Mouse (Mus musculus) gonadal fat pad, adult 2 months (tissue): ENCODE measurements around the gene Arpp21. TPM values are rescaled to one million over a fixed set of nuclear protein-coding genes. Genes with fewer than 3 reads are reported as not detected.

ENCODE experiments used
- DNase-seq: peaks from one replicate; pipeline ENCODE4 v3.0.0-alpha.2; 2012; ENCODE audit warnings: low read depth
- polyA plus RNA-seq: library from polyadenylated mRNA; depleted of rRNA; stranded (reverse); fragments of >200 nt; gene quantifications from 2 replicates; pipeline ENCODE4 v1.2.3, GENCODE M21; 2012; rRNA removed

Arpp21 gene
- polyA plus RNA-seq = not detected in 2 replicates

DNA sequence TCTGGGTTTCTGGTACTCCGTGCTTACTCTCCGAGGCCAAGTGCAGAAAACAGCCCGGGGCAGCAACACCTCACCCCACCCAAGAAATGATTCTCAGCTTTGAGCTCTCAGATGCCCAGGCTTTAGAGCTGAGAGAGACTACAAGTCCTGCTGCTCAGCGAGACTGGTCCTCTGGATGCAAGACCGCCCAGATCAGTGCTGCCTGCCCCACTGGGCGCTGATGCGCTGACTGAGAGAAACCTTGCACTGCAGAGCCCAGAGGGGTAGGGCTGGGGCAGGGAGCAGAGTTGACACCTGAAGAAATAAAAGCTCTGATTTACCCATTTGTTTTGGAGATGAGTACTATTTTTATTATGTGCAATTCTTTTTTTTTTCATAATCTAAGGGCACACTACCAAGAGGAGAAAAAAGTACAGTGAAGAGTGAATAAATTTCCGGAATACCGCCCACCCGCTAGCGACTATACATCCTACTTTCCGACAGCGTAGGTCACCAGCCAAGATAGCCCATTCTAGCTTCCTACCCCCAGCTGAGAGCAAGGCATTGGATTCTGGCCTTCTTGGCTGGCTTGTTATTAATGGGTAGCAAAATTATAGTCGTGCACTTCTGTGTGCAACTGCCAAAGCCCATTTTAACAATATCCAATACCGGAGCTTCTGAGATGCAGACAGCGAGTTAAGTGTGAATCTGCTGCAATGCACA lies at the start of gene Arpp21:
TSS of gene Arpp21 (minus strand) at position 243 of the 702 bp plus-strand sequence.
- DNase-seq = no peak

DNA sequence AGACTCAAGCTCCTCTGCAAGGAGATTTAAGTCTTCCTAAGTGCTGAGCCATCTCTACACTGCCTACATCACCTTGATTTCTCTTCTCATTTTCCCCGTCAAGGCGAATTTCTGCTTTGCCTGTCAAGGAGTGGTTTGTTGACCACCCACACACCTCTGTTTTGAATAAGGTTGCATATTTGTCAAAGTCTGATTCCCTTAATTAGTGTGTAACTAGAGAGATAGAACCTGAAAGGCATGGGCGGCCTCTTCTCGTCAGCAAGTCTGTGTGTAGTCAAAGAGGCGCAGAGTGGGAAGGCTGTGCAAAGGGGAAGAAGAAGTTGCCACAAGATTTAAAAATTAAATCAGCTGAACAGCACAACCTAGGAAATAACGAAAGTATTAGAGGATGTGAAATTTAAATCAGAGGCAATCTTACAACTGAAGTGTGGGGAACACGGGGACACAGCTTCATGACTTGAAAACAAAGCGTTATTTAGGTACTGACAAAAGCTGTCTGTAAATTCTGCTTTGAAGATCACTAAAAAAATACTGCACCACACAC lies 36.8 kb upstream of the Arpp21 start:
- no peak for DNase-seq

DNA sequence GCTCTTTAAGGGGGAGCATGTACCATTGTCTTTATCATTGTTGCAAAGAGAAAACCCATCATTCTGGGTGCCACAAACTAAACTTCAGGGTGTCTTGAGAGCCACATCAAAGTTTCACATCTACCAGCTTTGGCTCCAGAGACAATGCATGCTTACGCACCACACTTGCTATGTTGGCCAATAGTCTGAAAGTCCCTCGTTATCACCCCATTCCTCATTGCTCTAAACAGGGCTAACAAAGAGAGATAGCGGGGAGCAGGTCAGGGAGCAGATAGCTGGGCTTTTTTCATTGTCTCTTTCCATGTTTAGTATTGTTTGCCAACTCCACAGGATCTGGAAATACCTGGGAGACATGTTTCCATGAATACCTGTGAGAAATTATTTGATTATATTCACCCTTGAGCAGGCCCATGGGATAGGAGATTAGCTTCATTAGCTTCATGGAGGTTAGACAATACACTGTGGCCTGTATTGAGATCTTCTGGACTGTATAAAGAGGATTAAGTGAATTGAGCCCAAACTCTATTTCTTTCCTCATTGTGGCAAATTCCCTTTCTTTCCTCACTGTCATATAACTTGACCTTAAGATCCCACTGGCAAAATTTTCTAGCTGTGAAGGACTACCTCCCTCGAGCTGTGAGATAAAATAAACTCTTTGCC lies 29.4 kb upstream of the Arpp21 start:
- DNase-seq = no peak

DNA sequence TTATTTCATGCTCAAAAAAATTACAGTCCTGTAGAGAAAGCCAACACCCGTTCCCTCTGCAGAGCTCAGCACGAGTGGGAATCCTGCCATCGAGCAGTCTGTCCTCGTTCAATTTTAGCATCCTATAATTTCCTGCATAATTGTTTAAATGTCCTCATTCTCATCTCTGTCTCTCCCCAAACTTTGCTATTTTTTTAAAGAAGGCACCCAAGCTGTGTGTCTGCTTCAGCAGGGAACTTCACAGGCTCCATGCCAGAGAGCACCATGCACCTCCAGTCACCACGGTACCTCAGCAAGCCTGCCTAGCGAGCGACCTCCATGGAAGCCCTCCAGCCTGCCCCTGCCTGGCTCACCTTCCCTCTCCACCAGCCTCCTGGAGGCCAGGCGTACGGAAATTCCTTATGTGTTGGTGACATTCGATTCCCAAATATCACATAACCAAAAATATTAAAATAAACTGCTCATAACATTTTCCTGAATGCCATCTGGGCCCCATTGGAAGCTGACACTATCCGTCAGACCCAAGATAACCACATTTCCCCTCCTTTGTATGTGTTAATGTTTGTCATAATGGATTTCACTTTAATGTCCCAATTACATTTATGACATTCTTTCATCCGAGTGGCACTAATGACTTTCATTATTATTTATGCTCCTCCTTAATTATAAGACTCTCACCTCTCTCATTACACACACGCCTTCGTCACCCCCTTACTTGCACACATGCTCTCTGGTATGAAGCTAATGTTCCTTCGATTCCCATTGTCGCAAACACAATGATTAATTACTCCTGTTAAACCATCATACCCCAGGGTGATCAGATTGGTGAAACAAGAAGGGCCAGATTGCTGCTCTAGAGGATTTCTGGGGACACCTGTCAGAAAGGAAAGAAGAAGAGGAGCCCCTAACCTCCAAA lies 26.5 kb upstream of the Arpp21 start:
- no peak for DNase-seq

DNA sequence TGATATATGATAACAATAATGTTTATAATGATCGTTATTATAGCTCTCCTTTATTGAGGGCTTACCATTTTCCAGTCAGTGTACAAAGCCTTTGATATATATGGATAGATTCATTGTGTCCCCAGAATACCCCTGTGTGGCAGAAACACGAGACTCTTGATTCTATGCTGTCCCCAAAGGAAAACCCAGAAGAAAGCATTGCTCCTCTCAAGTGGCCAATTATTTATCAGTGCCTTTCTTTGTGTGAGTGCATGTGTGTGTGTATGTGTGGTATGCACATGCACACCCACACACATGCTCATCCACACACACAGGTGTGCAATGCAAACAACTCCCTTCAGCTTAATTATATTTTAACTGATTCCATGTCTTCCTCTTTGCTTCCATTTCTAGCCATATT lies 25.8 kb upstream of the Arpp21 start:
- DNase-seq = no peak

DNA sequence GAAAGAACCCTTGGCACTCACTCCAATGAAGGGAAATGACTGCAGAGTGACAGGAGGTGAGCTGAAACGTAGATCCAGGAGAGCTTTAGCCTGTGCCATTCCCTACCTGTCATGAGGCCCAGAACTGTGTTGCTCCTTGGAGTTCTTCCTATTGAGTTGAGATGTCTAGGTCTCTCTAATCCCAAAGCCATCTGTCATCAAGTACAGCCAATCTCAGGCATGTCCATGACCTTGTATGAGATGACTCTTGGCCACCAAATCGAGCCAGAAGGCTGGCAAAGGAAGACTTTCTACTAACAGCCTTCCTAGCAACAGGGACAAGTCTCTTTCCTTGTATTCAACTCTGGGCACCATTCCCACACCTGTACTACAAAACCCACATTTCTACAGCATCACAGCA lies 25.0 kb upstream of the Arpp21 start:
- no peak for DNase-seq

DNA sequence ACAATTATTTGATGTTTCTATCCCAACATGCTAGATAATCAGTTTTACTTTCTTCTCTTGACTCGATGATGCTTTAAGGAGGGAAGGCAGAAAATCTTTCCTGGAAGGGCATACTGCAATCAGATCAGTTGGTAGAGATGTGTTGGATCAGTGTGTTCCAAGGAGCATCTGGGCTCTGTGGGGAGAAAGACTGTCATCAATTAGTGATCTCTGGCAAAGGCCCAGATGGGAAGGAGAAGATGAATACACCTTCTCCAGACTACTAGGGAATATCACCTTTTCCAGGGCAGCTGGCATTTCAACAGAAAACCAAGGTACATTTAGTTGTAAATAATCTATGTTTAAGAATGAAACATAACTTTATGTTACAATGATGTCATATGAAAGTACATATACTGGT lies 22.8 kb upstream of the Arpp21 start:
- no peak for DNase-seq

DNA sequence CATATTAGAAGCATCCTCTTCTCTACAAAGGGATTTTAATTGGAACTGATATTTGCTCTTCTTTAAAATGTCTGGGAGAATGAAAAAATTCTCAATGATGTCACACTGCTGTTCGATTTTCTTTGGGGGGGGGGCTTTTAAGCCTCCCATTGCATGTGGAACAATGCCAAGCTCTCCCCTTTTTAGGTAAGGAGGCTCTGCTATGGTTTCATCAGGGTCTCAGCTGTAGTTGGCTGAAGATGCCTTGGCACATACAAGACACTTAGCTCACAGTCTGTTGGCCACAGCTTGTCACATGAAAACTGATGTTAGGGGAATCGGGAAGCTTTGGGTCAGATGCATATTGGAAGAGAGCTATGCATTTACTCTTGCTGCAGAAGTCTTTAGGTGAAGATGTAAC lies 20.2 kb upstream of the Arpp21 start:
- DNase-seq = no peak

DNA sequence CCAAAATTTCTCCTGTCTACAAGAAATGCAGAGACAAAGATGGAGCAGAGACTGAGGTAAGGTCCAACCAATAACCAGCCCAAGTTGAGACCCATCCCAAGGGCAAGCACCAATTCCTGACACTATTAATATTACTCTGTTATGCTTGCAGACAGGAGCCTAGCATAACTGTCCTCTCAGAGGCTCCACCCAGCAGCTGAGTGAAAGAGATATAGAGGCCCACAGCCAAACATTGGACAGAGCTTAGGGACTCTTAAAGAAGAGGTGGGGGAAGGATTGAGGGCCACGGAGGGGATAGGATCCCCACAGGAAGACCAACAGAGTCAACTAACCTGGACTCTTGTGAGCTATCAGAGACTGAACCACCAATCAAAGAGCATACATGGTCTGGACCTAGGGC lies 18.0 kb upstream of the Arpp21 start:
- DNase-seq = no peak

DNA sequence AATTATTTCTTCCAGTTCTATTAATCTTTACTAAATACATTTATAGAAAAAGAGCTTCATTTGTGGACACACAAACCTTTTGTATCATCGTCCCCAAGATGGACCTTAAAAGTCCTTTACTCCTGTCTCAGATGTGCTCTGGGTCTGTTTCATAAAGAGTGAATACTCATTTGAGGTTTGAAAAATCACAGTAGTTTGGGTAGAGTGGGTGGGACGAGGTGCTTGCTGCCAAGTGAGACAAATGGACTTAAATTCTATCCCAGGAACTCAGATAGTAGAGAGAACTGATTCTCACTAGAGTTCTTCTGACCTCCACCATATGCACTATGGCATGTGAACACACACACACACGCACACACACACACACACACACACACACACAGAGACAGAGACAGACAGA lies 16.1 kb upstream of the Arpp21 start:
- DNase-seq = no peak

DNA sequence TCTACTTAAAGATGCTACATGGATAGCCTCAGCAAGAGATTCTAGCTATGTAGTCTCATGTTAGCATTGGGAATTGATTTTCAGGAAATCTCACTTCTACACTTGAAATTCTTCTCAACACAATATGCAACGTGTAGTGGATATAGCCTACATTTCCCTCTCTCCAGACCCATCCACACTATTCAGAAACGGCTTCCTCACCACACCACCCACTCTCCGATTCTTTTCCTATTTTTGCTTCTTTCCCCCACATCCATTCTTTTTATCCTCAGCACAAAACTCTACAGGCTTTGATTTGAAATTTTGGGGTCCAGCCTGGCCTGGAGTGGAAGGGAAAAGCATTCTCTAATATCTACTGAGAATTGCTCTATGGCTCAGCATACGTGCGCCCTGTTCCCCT lies 15.6 kb upstream of the Arpp21 start:
- no peak for DNase-seq

DNA sequence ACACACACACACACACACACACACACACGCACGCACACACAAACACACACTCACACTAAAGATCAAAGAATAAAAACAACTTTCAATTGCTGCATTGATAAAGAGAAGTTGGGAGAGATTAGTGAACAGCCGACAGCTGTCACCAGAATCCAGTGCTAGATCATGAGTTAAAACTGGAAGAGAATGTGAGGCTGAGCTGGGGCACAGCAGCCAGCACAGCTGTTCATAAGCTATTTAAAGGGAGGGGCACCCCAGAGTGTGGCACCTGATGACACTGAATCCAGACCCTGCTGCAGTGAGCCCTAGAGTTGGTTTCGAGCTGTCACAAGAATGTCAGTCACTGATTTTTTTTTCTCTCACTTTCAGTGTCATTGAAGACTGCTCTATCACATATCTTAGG lies 14.0 kb upstream of the Arpp21 start:
- DNase-seq = no peak

DNA sequence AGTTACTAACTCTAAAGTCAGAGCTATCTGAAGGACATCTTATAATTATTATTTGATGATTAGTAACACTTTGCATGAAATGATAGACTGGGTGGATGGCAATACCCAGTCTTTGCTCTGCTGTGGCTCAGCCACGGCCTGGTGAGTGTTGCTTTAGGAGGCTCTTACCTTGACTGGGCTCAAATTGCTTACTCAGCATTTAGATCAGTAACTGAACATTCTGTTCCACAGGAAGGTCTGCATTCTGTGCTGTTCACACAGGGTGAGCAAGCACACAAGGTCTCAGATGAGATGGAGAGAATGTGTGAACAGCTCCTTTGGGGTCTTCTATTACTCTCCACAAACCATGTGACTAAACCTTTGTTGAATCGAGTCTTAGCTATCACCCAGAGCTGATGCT lies 11.4 kb upstream of the Arpp21 start:
- DNase-seq = no peak

DNA sequence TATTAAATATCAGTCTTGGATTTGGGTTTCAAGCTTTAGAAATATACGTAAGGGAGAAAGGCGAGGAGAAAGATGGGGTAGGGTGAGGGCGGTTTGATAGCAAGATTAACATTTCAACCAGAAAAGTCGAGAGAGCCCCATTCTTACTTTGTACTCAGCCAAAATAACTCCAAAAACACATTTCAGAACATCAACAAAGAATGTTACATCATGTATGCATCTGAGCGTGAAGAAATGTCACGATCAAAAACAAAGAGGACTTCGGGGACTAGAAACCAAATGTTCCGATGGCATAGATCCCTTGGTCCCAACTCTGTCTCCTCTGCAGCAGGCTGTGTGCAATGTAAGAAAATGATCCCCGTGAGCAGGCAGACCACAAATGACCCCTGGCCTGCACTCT lies 2.4 kb upstream of the Arpp21 start:
- DNase-seq = no peak

DNA sequence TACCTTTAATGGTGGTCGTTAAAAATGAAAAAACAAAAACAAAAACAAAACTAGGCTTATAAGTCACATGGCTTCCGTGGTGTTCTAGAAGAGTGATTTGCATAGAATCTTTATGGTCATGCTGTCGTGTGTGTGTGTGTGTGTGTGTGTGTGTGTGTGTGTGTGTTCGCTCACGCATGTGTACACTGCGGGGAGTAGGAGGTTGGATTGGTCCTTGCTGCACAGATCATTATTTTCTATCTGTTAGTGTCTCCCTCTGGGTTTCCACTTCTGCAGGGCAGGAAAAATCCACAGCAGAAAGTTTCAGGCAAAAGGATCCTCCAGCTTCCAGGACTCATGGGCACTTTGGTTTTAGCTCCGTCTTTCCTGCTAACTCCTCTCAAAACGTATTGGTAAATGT lies 813 bp upstream of the Arpp21 start:
- DNase-seq = no peak

DNA sequence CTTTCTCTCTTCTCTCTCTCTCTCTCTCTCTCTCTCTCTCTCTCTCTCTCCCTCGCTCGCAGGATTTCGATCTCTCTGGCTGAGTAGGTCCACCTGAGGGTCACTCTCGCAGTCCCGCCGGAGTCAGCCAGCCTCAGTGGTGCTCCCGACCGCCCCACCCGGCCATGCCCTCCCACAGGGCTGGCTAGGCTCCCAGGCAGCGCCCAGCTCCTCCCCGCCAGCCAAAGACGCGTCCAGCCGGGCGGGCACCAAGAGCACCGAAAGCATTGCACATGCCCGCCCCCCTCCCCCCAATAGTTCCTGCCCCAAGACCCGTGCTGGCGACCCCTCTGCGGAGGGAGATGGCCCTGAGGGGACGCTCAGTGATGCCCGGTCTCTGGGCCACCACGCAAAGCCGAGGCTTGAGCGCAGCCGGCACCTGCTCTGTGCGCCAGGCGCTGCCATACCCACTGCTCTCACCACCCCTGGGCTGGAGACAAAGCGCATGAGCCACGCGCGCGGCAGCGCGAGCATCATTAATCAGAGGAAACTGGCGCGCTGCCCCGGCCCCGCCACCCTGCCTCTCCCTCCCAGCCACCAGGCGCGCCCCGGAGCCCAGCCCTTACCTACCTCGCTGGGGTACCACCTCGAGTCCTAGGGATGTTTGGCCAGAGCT lies 570 bp downstream of the Arpp21 start:
- no peak for DNase-seq

DNA sequence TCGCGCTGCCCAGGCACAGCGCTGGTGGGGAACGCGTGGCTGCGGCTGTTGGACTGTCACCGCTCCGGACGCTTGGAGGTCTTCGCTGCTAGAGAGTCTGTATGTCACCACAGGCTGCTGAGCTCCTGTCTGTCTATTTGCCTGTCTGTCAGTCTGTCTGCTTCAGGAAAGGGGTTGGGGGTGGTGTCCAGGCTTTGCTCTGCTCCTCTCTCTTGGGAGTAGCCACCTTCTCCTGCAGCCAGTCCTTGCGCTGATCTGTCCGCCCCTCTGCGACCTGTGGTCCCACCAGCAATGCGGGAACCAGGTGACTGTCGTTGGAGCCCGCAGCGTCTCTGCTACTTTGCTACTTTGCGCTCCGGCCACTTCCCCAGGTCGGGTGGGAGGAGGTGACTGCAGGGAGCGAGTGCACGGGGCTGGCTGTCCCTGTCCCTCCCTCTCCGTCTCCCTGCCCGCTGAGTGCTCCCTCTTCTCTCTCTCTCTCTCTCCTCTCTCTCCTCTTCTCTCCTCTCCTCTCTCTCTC lies 1.2 kb downstream of the Arpp21 start:
- no peak for DNase-seq

DNA sequence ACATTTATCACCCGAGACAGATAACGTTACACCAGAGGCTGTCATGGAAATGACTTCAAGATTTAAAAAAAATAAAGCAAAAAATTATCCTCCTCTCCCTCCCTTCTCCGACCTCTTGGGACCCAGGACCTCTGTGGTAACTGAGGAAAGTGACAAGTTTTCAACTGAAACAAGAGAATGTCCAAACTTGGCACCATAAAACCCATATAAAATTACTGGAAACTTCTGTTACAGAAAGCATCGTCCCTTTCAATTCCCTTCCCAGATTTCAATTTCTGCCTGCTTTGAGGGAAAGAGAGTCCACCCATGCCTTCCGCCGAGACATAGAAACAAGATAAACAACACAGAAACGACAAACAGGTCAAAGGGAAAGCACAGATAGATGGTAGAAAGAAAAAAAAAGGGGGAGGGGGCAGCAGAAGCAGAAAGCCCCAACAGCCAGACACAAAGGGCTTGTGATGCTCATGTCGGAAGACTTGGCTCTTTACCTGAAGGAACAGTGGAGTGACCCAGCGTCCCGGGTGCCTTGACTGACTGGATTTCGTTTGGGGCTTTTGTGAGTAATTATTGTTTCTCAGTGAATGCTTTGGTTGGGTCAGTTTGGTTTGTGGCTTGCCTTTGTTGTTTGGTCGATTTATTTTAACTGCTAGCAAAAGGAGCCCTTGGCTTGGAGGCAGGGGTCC lies 1.8 kb downstream of the Arpp21 start:
- no peak for DNase-seq

DNA sequence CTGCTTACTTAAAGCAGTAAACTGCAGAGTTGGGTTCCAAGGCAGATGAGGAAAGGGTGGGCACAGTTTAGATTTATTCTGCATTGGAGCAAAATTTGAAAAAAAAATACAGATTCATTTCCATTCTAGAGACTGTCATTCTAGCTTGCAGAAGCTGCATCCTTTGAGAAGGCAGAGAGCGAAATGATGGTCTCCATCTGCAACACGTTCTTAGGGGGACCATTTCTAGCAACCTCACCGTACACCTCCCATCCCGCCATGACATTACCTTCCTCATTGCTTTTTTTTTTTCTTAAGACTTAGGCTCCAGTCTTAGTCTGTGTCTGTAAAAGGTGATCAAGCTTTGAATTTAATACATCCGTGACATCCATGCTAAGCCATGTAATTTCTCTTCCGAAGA lies 2.4 kb downstream of the Arpp21 start:
- no peak for DNase-seq

DNA sequence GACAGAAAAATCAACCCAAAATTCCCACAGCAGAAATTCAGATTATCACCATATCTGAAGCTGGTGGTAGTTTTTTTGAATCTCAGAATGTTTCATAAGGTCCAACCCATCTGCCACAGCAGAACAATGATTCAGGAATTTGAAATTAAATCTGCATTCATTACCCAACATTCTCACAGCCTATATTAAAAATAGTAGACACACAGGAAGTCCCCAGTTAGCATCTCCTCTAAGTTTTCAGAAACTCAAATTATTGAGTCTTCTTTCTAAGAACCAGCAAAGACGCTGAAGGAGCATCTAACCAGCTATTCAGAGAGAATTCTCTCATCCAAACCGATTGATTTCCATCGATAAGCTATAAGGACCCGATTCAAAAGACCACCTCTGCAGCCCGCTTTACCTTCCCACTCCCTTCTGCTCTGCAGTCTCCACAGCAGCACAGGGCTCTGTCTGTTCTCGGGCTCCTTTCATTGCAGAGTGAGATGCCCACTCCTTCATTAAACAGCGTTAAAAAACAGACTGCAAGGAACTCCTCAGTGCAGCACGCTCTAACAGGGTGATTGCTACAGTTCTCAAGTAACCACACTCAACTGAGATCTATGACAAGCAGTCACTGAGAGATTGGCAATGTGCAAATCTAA lies 3.7 kb downstream of the Arpp21 start:
- no peak for DNase-seq

DNA sequence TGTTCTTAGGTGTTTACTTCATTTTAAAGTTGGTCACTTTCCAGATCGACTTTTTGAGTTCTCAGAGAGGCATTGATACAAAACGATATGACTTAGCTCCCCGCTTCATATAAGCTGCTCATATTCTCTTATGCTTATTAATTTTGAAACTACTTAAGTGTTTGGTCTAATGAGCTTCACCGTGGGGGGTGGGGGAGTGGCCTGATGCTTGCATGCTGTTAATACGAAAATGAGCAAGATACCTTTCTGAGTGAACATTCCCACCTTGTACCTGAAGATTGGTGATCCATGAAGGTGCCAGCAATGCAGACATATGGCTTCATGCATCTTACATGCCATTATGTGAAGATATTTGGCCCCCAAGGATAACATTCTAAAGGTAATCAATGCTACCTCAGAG lies 4.4 kb downstream of the Arpp21 start:
- no peak for DNase-seq
